Mouse (Mus musculus) cortical plate, adult 2 months (tissue): ENCODE results near the gene Gpr25. TPM values are rescaled to one million over a fixed set of nuclear protein-coding genes. Genes with fewer than 3 reads are reported as not detected.

Experiments used
- H3K27ac ChIP-seq: fragments of 200-500 bp; 2 replicates; pipeline ENCODE4 v1.5.1; 2012; ENCODE audit warnings: low read length, control low read depth, inconsistent platforms; ENCODE audit not compliant: insufficient read depth
- H3K4me1 ChIP-seq: fragments of 200-500 bp; 2 replicates; pipeline ENCODE4 v1.6.1; 2011; ENCODE audit warnings: low read length; ENCODE audit not compliant: control insufficient read depth, insufficient read depth
- H3K4me3 ChIP-seq: fragments of 200-500 bp; 2 replicates; pipeline ENCODE4 v1.5.1; 2011; ENCODE audit warnings: mild to moderate bottlenecking, low read length, control low read depth; ENCODE audit not compliant: insufficient read depth
- CTCF ChIP-seq: fragments of 200-500 bp; IDR thresholded peaks from 2 replicates; pipeline ENCODE4 v1.5.1; 2011; ENCODE audit warnings: mild to moderate bottlenecking, control low read depth, low read length; ENCODE audit not compliant: insufficient read depth; ENCODE audit errors: extremely low read depth
- POLR2A ChIP-seq: fragments of 200-500 bp; IDR thresholded peaks from 2 replicates; pipeline ENCODE4 v1.6.1; 2011; ENCODE audit warnings: mild to moderate bottlenecking, low read length, control low read depth; ENCODE audit not compliant: insufficient read depth; ENCODE audit errors: extremely low read depth
- polyA plus RNA-seq: library from polyadenylated mRNA; depleted of rRNA; stranded (reverse); fragments of >200 nt; gene quantifications from 2 replicates; pipeline ENCODE4 v1.2.3, GENCODE M21; 2012; rRNA removed

Gene Gpr25
- 6.5 and 9.7 TPM in 2 replicates for polyA plus RNA-seq

- H3K4me1 ChIP-seq, result peaks cover 3% of the 10 kb centered on the region; the same call in 1 of the 2 replicates
- H3K27ac ChIP-seq, result peak within 1 kb of the TSS; percentile 93
- H3K4me3 ChIP-seq, result peak within 1 kb of the TSS; percentile 88
- TF ChIP-seq POLR2A (no peak), CTCF (no peak)
Measured at GRCm38 (mm10) chr1:136260635-136261238, at the start of gene Gpr25. Gene Gpr25 (minus strand): TSS chr1:136260873.

GRCm38 (mm10) chr1:136309193-136309592, 48.5 kb upstream of the Gpr25 start:
- Histone ChIP-seq H3K27ac (no peak overlapping the region), H3K4me3 (no peak overlapping the region), H3K4me1 (peaks cover 2% of the 10 kb centered on the region; the same call in 1 of the 2 replicates)
- TF ChIP-seq POLR2A (no peak), CTCF (no peak)

GRCm38 (mm10) chr1:136306424-136306823, 45.8 kb upstream of the Gpr25 start:
- no peak for TF ChIP-seq POLR2A
- TF ChIP-seq CTCF, result peak; percentile 48; the same call in 1 of the 2 replicates
- no peak overlapping the region for H3K4me3 ChIP-seq
- H3K4me1 ChIP-seq, result peaks cover 2% of the 10 kb centered on the region; the same call in 1 of the 2 replicates
- H3K27ac ChIP-seq, result no peak overlapping the region

- H3K4me1 ChIP-seq, result no peaks in the 10 kb centered on the region
- H3K4me3 ChIP-seq, result no peak overlapping the region
- no peak overlapping the region for H3K27ac ChIP-seq
- TF ChIP-seq CTCF, result no peak
- no peak for TF ChIP-seq POLR2A
Measured at GRCm38 (mm10) chr1:136293961-136294360, 33.3 kb upstream of the Gpr25 start.

- Histone ChIP-seq H3K4me1 (no peaks in the 10 kb centered on the region), H3K27ac (no peak overlapping the region), H3K4me3 (no peak overlapping the region)
- TF ChIP-seq POLR2A (no peak), CTCF (no peak)
Measured at GRCm38 (mm10) chr1:136289803-136290202, 29.1 kb upstream of the Gpr25 start.

- Histone ChIP-seq H3K4me3 (no peak overlapping the region), H3K27ac (no peak overlapping the region)
- TF ChIP-seq POLR2A (no peak), CTCF (no peak)
Measured at GRCm38 (mm10) chr1:136277366-136277765, 16.7 kb upstream of the Gpr25 start.

GRCm38 (mm10) chr1:136268224-136268623, 7.6 kb upstream of the Gpr25 start:
- no peak overlapping the region for H3K4me3 ChIP-seq
- H3K4me1 ChIP-seq, result no peaks in the 10 kb centered on the region
- no peak overlapping the region for H3K27ac ChIP-seq
- no peak for TF ChIP-seq CTCF
- no peak for TF ChIP-seq POLR2A

More at GRCm38 (mm10) chr1:136277366-136277765, 16.7 kb upstream of the Gpr25 start:
- peaks cover 2% of the 10 kb centered on the region; the same call in 1 of the 2 replicates for H3K4me1 ChIP-seq

- no peak for TF ChIP-seq CTCF
- TF ChIP-seq POLR2A, result no peak
- no peak overlapping the region for H3K27ac ChIP-seq
- H3K4me1 ChIP-seq, result no peaks in the 10 kb centered on the region
- H3K4me3 ChIP-seq, result no peak overlapping the region
Measured at GRCm38 (mm10) chr1:136266127-136266526, 5.5 kb upstream of the Gpr25 start.

- Histone ChIP-seq H3K4me1 (peaks cover 3% of the 10 kb centered on the region; the same call in 1 of the 2 replicates), H3K27ac (no peak overlapping the region), H3K4me3 (no peak overlapping the region)
- TF ChIP-seq POLR2A (no peak), CTCF (no peak)
Measured at GRCm38 (mm10) chr1:136263355-136263754, 2.7 kb upstream of the Gpr25 start.

GRCm38 (mm10) chr1:136259893-136260634, 609 bp downstream of the Gpr25 start:
- peak; percentile 55; the same call in 1 of the 2 replicates for TF ChIP-seq POLR2A
- TF ChIP-seq CTCF, result no peak
- peak overlapping the region; percentile 93 for H3K27ac ChIP-seq
- H3K4me1 ChIP-seq, result peaks cover 3% of the 10 kb centered on the region; the same call in 1 of the 2 replicates
- peak overlapping the region; percentile 88 for H3K4me3 ChIP-seq

- H3K4me1 ChIP-seq, result peaks cover 3% of the 10 kb centered on the region; the same call in 1 of the 2 replicates
- H3K27ac ChIP-seq, result no peak overlapping the region
Measured at GRCm38 (mm10) chr1:136259543-136259892, 1.2 kb downstream of the Gpr25 start.

More at GRCm38 (mm10) chr1:136259543-136259892, 1.2 kb downstream of the Gpr25 start:
- H3K4me3 ChIP-seq, result peak overlapping the region; percentile 88
- no peak for TF ChIP-seq CTCF
- no peak for TF ChIP-seq POLR2A
